Mouse (Mus musculus) kidney, embryonic 15.5 days (tissue): ENCODE data around the gene Rapgef5. TPM values are rescaled to one million over a fixed set of nuclear protein-coding genes. Genes with fewer than 3 reads are reported as not detected.
A peak's percentile ranks its signal among the peaks of the same experiment; 100 is the strongest.

Source experiments
- ATAC-seq: fragments of 200-750 bp; cut with Nextera tagmentation; replicated peaks from 2 replicates; pipeline ENCODE4 v1.8.0; 2017; ENCODE audit warnings: moderate TSS enrichment; ENCODE audit not compliant: low FRiP score
- H3K27ac ChIP-seq: fragments of 300-500 bp; sonication (generic); 2 replicates; pipeline ENCODE4 v1.5.1; 2015; ENCODE audit warnings: mild to moderate bottlenecking, inconsistent platforms
- H3K27me3 ChIP-seq: fragments of 300-500 bp; sonication (generic); 2 replicates; pipeline ENCODE4 v1.6.1; 2015; ENCODE audit warnings: inconsistent platforms
- H3K36me3 ChIP-seq: fragments of 300-500 bp; sonication (generic); 2 replicates; pipeline ENCODE4 v1.6.1; 2015; ENCODE audit warnings: inconsistent platforms
- H3K4me1 ChIP-seq: fragments of 300-500 bp; sonication (generic); 2 replicates; pipeline ENCODE4 v1.6.1; 2015; ENCODE audit warnings: inconsistent platforms
- H3K4me2 ChIP-seq: fragments of 300-500 bp; sonication (generic); 2 replicates; pipeline ENCODE4 v1.6.1; 2015; ENCODE audit warnings: moderate library complexity, mild to moderate bottlenecking, inconsistent platforms
- H3K4me3 ChIP-seq: fragments of 300-500 bp; sonication (generic); replicated peaks from 2 replicates; pipeline ENCODE4 v1.5.1; 2015; ENCODE audit warnings: mild to moderate bottlenecking, inconsistent platforms
- H3K9ac ChIP-seq: fragments of 300-500 bp; sonication (generic); 2 replicates; pipeline ENCODE4 v1.6.1; 2015; ENCODE audit warnings: mild to moderate bottlenecking, inconsistent platforms
- H3K9me3 ChIP-seq: fragments of 300-500 bp; sonication (generic); replicated peaks from 2 replicates; pipeline ENCODE4 v1.6.1; 2016; ENCODE audit warnings: inconsistent platforms
- WGBS: fragments of 180-500 bp; shearing (Covaris S2); methylation state at CpG from one replicate; pipeline ENCODE4 v1.1.7; 2015; ENCODE audit warnings: mixed read lengths; 5-methylcytosine and 5-hydroxymethylcytosine counted together
- polyA plus RNA-seq: library from polyadenylated mRNA; unstranded; fragments of >200 nt; fragmentation: Nextera tagmentation; extraction: Ambion mirVana; gene quantifications from 2 replicates; pipeline ENCODE4 v1.2.1, GENCODE M21; 2015

The Rapgef5 gene
- polyA plus RNA-seq, 1 experiment from 2014 or later, result 14.2 TPM

DNA sequence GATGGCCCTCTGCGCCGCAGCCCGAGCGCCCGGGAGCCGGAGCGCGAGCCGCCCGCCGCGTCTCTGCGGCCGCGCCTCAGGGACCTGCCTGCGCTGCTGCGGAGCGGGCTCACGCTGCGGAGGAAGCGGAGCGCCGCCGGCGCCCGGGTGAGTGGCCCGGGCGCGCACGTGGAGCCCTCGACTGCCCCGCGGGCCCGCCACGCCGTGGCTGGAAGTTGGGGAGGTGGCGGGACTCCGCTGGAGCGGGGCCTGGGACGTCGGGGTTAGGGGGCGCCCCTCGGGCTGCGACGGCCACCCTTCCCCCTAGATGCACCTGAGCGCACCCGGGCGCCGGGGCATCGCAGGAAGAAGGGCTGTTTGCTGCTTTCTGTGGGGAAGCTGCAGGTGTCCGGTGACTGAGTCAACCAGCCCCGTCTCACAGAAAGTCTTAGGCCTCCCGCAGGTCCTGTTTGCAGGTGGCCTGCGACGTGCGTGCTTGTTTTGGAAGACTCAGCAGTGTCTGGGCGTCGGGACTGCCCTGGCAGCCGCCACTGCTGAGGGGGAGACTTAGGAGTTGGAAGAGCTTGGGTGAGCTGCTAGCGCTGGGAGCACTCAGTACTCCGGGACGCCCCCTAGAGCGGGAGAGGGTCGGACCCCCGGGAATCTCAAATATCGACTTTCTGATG, 17.9 kb downstream of the Rapgef5 start:
- peak overlapping the region; percentile 64 for H3K4me3 ChIP-seq
- peak; percentile 86 for ATAC-seq
- H3K4me1 ChIP-seq, result peaks cover 14% of the 10 kb centered on the region
- H3K9me3 ChIP-seq, result no peaks in the 10 kb centered on the region
- WGBS, result under 1% methylated on average over 66 of the region's 66 CpGs
- peak overlapping the region; percentile 85 for H3K4me2 ChIP-seq
- H3K36me3 ChIP-seq, result no peaks in the 10 kb centered on the region
- peak overlapping the region; percentile 66 for H3K9ac ChIP-seq
- peak overlapping the region; percentile 72 for H3K27ac ChIP-seq
- H3K27me3 ChIP-seq, result peaks cover 41% of the 10 kb centered on the region

GRCm38 (mm10) chr12:117540352-117540751, 24.1 kb downstream of the Rapgef5 start:
- WGBS, result 62% methylated on average over 2 of the region's 2 CpGs
- no peak for ATAC-seq

GRCm38 (mm10) chr12:117545277-117545676, 29.0 kb downstream of the Rapgef5 start:
- 76% methylated on average over 6 of the region's 6 CpGs for WGBS
- no peak for ATAC-seq
- Histone ChIP-seq H3K27me3 (no peaks in the 10 kb centered on the region), H3K4me1 (peaks cover 4% of the 10 kb centered on the region; the same call in 1 of the 2 replicates), H3K9me3 (no peaks in the 10 kb centered on the region), H3K4me3 (no peak overlapping the region), H3K9ac (no peak overlapping the region), H3K36me3 (no peaks in the 10 kb centered on the region), H3K4me2 (no peak overlapping the region), H3K27ac (no peak overlapping the region)

More at GRCm38 (mm10) chr12:117540352-117540751, 24.1 kb downstream of the Rapgef5 start:
- Histone ChIP-seq H3K27ac (no peak overlapping the region), H3K9me3 (no peaks in the 10 kb centered on the region), H3K27me3 (peaks cover under 1% of the 10 kb centered on the region; the same call in 1 of the 2 replicates), H3K4me3 (no peak overlapping the region), H3K4me1 (peaks cover 3% of the 10 kb centered on the region; the same call in 1 of the 2 replicates), H3K4me2 (no peak overlapping the region), H3K36me3 (no peaks in the 10 kb centered on the region), H3K9ac (no peak overlapping the region)

- Histone ChIP-seq H3K27ac (no peak overlapping the region), H3K27me3 (no peaks in the 10 kb centered on the region), H3K9ac (no peak overlapping the region), H3K36me3 (no peaks in the 10 kb centered on the region), H3K4me1 (no peaks in the 10 kb centered on the region), H3K4me2 (no peak overlapping the region), H3K4me3 (no peak overlapping the region), H3K9me3 (no peaks in the 10 kb centered on the region)
- ATAC-seq, result no peak
- WGBS, result 85% methylated on average over 5 of the region's 5 CpGs
Measured at GRCm38 (mm10) chr12:117553353-117553752, 37.1 kb downstream of the Rapgef5 start.

DNA sequence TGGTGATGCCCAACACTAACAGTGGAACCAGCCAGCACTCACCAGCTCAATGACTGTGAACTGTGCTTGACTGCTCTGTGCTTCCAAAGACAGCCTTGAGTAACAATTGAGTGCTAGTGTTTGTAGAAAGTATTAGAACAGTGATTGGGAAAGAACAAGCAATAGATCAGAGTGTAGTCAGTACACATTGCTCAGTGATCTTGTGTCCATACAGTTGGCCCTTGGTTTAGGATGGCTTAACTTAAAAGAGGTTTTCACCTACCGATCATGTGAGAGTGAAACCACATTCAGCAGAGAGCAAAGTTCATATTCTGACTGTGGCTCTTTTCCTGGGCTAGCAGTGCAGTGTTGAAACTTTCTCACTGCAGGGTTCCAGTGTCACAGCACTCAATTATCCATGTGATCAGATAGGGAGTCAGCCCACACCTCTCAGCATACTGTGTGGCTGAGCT, 38.4 kb downstream of the Rapgef5 start:
- Histone ChIP-seq H3K4me2 (no peak overlapping the region), H3K27me3 (no peaks in the 10 kb centered on the region), H3K9ac (no peak overlapping the region), H3K4me1 (no peaks in the 10 kb centered on the region), H3K4me3 (no peak overlapping the region), H3K27ac (no peak overlapping the region), H3K36me3 (no peaks in the 10 kb centered on the region), H3K9me3 (no peaks in the 10 kb centered on the region)
- WGBS, result 91% methylated on average over 1 of the region's 1 CpGs
- ATAC-seq, result no peak

DNA sequence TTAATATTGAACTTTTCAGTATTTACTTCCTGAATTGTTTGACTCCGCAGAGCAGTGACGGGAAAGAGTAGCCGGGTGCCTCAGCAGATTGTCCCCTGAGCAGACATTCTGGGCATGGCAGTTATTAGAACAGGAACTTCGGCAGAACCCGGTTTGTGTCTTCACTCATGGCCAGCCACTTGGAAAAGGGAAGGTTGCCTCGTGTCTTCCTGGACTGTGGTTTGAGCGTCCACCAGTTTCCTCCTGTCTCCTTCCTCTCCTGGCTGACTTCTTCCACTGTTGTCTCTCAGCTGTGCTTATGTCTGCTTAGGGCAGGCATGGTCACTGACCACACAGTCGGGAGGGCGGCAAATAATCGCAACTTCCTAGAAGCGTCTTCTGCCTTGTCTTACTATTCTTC, 44.2 kb downstream of the Rapgef5 start:
- WGBS, result 64% methylated on average over 11 of the region's 11 CpGs
- no peaks in the 10 kb centered on the region for H3K9me3 ChIP-seq
- no peaks in the 10 kb centered on the region for H3K4me1 ChIP-seq
- no peaks in the 10 kb centered on the region for H3K36me3 ChIP-seq
- no peak for ATAC-seq
- H3K9ac ChIP-seq, result no peak overlapping the region
- no peak overlapping the region for H3K4me2 ChIP-seq
- H3K4me3 ChIP-seq, result no peak overlapping the region
- no peak overlapping the region for H3K27ac ChIP-seq
- no peaks in the 10 kb centered on the region for H3K27me3 ChIP-seq

GRCm38 (mm10) chr12:117561411-117562059, 45.3 kb downstream of the Rapgef5 start:
- no peaks in the 10 kb centered on the region for H3K27me3 ChIP-seq
- H3K36me3 ChIP-seq, result no peaks in the 10 kb centered on the region
- no peaks in the 10 kb centered on the region for H3K9me3 ChIP-seq
- ATAC-seq, result no peak
- no peaks in the 10 kb centered on the region for H3K4me1 ChIP-seq
- H3K4me3 ChIP-seq, result no peak overlapping the region
- no peak overlapping the region for H3K9ac ChIP-seq
- no peak overlapping the region for H3K27ac ChIP-seq
- H3K4me2 ChIP-seq, result no peak overlapping the region
- 76% methylated on average over 6 of the region's 6 CpGs for WGBS

DNA sequence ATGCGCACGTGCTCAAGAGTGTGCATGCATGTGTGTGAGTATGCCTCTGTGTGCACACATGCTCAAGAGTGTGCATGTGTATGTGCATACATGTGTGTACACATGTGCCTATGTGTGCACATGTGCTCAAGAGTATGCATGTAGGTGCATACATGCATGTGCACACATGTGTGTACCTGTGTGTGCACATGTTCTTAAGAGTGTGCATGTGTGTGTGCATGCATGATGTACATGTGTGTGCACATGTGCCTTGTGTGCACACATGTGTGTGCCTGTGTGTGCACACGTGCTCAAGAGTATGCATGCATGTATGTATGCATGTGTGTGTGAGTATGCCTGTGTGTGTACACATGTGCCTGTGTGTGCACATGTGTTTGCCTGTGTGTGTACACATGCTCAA, 45.8 kb downstream of the Rapgef5 start:
- H3K27ac ChIP-seq, result no peak overlapping the region
- 88% methylated on average over 3 of the region's 3 CpGs for WGBS
- H3K4me2 ChIP-seq, result no peak overlapping the region
- H3K4me1 ChIP-seq, result no peaks in the 10 kb centered on the region
- H3K9me3 ChIP-seq, result no peaks in the 10 kb centered on the region
- H3K27me3 ChIP-seq, result no peaks in the 10 kb centered on the region
- no peak overlapping the region for H3K4me3 ChIP-seq
- H3K9ac ChIP-seq, result no peak overlapping the region
- ATAC-seq, result no peak
- no peaks in the 10 kb centered on the region for H3K36me3 ChIP-seq

- H3K36me3 ChIP-seq, result no peaks in the 10 kb centered on the region
Measured at GRCm38 (mm10) chr12:117563859-117564258, 47.6 kb downstream of the Rapgef5 start.

DNA sequence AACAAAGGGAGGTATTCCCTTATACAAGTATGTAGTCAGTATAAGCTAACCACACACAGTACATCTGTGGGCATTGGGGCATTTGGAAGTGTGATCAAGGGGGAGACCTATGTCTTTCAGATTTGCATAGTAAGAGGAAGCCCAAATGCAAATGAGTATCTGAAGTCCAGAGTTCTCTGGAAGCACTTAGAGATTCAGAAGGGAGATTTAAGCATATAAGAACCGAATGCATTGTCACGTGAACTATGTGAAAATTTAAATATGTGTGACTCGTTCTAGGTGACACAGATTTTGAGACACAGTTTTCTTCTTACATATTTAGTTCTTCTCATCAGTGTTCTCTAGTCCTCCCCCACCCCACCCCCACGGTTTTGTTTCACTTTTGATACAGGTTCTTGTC, 50.0 kb downstream of the Rapgef5 start:
- H3K36me3 ChIP-seq, result no peaks in the 10 kb centered on the region
- WGBS, result 81% methylated on average over 4 of the region's 4 CpGs
- no peak overlapping the region for H3K27ac ChIP-seq
- H3K27me3 ChIP-seq, result no peaks in the 10 kb centered on the region
- H3K4me2 ChIP-seq, result no peak overlapping the region
- no peaks in the 10 kb centered on the region for H3K4me1 ChIP-seq
- H3K4me3 ChIP-seq, result no peak overlapping the region
- no peak for ATAC-seq
- H3K9me3 ChIP-seq, result no peaks in the 10 kb centered on the region
- H3K9ac ChIP-seq, result no peak overlapping the region

More at GRCm38 (mm10) chr12:117563859-117564258, 47.6 kb downstream of the Rapgef5 start:
- Histone ChIP-seq H3K27ac (no peak overlapping the region), H3K9me3 (no peaks in the 10 kb centered on the region), H3K9ac (no peak overlapping the region), H3K27me3 (no peaks in the 10 kb centered on the region), H3K4me2 (no peak overlapping the region), H3K4me3 (no peak overlapping the region), H3K4me1 (no peaks in the 10 kb centered on the region)
- WGBS, result 44% methylated on average over 6 of the region's 6 CpGs
- ATAC-seq, result no peak

- H3K27ac ChIP-seq, result no peak overlapping the region
- WGBS, result 62% methylated on average over 2 of the region's 2 CpGs
Measured at GRCm38 (mm10) chr12:117569671-117570070, 53.4 kb downstream of the Rapgef5 start.

DNA sequence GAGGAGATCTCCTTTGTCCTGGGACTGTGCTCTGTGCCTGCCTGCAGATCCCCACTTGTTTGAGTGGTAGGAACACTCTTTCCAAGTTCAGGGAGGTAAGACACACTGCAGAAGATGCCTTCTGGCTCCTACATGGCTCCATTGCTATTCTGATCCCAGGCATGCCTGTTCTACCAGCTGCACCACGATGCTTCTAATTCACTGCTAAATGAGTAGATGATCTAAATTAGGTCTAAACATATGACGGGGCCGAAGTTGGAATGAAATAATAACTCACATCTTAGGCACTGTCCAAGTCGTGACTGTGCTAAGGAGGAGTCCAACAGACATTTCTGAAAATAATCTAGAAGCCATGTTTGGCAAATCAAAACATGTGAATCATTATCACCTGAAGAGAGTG, 68.0 kb downstream of the Rapgef5 start:
- no peaks in the 10 kb centered on the region for H3K27me3 ChIP-seq
- no peak overlapping the region for H3K9ac ChIP-seq
- ATAC-seq, result no peak
- H3K36me3 ChIP-seq, result peaks cover 3% of the 10 kb centered on the region; the same call in 1 of the 2 replicates
- H3K4me1 ChIP-seq, result no peaks in the 10 kb centered on the region
- H3K4me2 ChIP-seq, result no peak overlapping the region
- H3K9me3 ChIP-seq, result no peaks in the 10 kb centered on the region
- WGBS, result 86% methylated on average over 4 of the region's 4 CpGs
- no peak overlapping the region for H3K4me3 ChIP-seq
- H3K27ac ChIP-seq, result no peak overlapping the region

More at GRCm38 (mm10) chr12:117569671-117570070, 53.4 kb downstream of the Rapgef5 start:
- H3K36me3 ChIP-seq, result no peaks in the 10 kb centered on the region
- H3K9me3 ChIP-seq, result no peaks in the 10 kb centered on the region
- no peak overlapping the region for H3K4me2 ChIP-seq
- H3K27me3 ChIP-seq, result no peaks in the 10 kb centered on the region
- H3K4me3 ChIP-seq, result no peak overlapping the region
- no peak for ATAC-seq
- no peaks in the 10 kb centered on the region for H3K4me1 ChIP-seq
- H3K9ac ChIP-seq, result no peak overlapping the region
